Mouse (Mus musculus) kidney, postnatal 4 days (tissue): Measurements from ENCODE around the gene Gm4631.
"Not testable (repeated sequence)": the region's sequence is repeated elsewhere in the genome, so short reads cannot be mapped to it uniquely, and the experiment has no call there.

ENCODE experiments used
- DNase-seq, 2 experiments: peaks; one replicate each; pipeline ENCODE4 v3.0.0; 2021; ENCODE audit warnings: mixed read lengths in 2 of 2

The Gm4631 gene

GRCm38 (mm10) chr2:175338097-175338496 lies at the start of gene Gm4631:
Gm4631 (minus strand) TSS chr2:175338197.
- not testable (repeated sequence) for DNase-seq

- not testable (repeated sequence) for DNase-seq
Observed at GRCm38 (mm10) chr2:175372136-175372535, 34.1 kb upstream of the Gm4631 start, which contains the start of gene Zfp968. Zfp968 (plus strand) TSS chr2:175372436.

- DNase-seq, result not testable (repeated sequence)
Observed at GRCm38 (mm10) chr2:175274825-175275224, 63.2 kb downstream of the Gm4631 start, which contains the start of gene Gm14440. Gm14440 (plus strand) TSS chr2:175275125.
